Mouse (Mus musculus): Measurements from ENCODE around the gene Col26a1.

Gene Col26a1

DNA sequence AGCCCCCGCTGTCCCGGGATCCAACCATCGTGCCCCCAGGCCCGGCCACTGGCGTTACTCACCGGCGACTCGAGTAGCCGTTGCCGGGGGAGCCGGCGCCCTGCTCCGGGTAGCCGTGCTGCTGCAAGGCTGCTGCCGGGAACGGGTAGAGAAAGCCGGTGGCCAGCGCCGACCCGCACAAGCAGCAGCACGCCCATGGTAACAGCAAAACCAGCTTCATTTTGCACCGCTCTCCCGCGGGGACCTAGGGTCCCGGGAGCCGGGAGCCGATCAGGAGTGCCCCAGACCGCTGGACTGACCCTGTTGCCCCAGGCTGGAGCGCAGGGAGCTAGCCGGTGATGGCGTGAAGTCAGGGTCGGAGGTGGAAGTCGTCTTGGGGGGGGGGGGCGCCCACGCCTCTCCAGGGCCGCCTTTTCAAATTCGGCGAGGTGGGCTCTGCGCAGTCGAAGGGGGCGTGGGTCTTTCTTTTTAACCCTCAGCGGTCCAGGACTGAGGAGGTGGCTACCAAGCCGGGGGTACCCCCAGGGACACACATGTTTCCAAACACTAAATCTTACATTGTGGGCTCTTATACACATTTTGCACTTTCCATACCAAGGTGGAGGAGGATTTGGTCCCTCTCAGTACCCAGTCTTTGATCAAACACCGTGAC lies at the start of gene Col26a1:
Gene Col26a1 (minus strand): TSS at position 422 of the 652 bp plus-strand sequence.
- no peak for DNase-seq

DNA sequence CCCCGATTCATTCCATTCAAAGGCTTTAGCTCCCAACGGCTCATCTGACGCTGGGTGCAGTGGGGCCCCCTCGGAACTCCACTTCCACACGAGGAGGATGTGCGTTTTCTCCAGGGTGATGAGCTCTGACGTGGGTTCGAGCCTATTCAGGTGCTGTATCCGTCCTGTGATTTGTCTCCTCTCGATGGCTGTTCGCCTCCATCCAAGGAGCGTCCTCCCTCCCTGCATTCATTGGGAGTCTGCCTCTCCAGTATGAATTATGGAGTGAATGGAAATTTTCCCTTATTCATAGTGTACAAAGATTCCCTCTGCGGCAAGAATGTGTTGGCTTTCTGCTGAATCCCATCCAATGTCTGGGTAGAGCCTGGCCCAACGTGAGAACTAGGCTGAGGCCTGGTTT lies 48.9 kb upstream of the Col26a1 start:
- no peak for DNase-seq

DNA sequence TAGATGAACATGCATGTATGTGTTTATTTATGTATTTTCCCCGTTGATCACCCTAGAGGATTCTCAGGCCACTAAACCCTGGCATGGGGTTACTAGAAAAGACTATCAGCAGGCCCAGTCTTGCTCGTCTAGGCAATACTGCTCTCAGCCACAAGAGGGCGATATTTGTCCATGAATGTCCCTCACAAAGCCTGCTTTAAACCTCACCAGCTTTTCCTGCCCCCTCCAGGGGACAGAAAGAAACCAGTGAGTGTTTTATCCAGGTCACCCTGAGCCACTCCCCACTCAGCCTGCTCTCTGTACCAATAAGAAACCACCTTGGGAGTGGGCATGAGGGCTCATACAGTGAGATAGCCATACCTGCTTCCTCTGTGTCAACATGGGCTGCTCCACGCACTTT lies 46.1 kb upstream of the Col26a1 start:
- DNase-seq = peak; percentile 33 to 73

GRCm38 (mm10) chr5:136923751-136924478 lies 40.9 kb upstream of the Col26a1 start:
- DNase-seq = no peak

- no peak for DNase-seq
Measured at GRCm38 (mm10) chr5:136922830-136923229, 39.8 kb upstream of the Col26a1 start.

DNA sequence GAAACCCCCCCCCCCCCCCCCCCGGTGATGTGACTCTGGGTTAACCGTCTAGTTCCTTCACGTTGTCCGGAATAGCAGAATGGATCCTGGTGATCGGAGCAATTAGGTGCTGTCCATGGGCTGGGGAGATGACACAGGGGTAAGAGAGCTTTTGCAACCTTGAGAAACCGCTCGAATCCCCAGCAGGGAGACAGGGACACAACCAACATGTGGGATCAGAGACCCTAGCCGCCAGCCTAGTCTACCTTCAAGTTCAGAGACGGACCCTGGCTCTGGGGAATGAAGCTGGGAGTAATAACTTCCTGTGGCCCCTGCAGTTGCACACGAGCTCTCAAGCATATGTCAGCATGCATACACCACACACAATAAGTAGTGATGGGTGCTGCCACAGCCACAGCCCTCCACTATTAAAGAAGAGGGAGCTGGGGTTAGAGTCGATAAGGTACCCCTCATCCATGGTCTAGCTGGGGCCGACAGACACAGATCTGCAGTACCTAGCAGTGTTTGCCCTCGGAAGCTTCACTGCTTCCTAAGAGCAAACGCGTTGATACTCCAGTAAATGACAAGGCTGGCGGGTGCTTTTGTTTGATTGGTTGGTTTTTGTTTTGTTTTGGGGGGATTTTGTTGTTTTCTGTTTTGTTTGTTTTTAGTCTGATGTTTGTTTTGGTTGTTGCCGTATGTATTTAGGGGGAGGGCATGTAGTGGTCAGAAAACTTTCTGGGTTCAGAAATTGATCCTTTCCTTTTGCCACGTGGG lies 36.7 kb upstream of the Col26a1 start:
- DNase-seq = no peak

GRCm38 (mm10) chr5:136918655-136919472 lies 35.9 kb upstream of the Col26a1 start:
- peak; percentile 53 to 66 for DNase-seq

- no peak for DNase-seq
Measured at GRCm38 (mm10) chr5:136917613-136918242, 34.7 kb upstream of the Col26a1 start.

GRCm38 (mm10) chr5:136914183-136914582 lies 31.2 kb upstream of the Col26a1 start:
- no peak for DNase-seq

- DNase-seq = peak; percentile 76 to 87
Measured at GRCm38 (mm10) chr5:136907991-136908857, 25.2 kb upstream of the Col26a1 start, which contains the start of gene Ift22. Gene Ift22 (plus strand): TSS chr5:136908150.

DNA sequence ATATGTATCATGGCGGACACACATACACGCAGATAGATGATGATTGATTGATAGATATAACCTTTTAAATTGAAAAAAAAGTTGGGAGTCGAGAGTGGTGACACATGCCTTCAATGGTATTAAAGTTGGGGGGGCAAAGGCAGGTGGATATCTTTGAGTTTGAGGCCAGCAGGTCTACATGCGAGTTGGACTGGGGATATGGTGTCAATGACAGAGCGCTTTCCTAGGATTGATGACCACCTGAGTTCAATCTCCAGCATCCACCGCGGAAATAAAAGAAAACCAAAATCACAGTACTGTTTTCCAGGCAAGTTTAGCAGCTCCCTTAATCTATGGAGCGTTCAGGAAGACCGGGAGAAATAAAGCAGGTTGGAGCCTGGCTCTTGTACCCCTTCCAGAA lies 24.6 kb upstream of the Col26a1 start:
- DNase-seq = no peak

DNA sequence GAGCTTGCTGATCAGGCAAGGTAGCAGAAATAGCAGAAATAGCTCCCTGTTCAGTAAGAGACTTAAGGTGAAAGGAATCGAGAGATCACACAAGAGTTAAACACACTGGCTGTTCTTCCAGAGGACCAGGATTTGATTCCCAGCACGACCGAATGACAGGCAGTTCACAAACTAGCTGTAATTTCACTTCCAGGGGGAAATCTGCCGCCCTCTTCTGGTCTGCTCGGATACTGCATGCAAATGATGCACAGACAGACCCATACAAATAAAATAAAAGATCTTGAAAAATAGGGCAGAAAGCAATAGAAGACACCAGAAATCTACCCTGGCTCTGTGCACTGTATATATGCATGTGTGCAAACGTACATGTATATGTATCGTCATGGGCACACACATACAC lies 22.6 kb upstream of the Col26a1 start:
- DNase-seq = peak in 1 of 2 experiments; percentile 63

GRCm38 (mm10) chr5:136904621-136905020 lies 21.6 kb upstream of the Col26a1 start:
- DNase-seq = no peak

- no peak for DNase-seq
Measured at GRCm38 (mm10) chr5:136895529-136895963, 12.5 kb upstream of the Col26a1 start.

GRCm38 (mm10) chr5:136894840-136895528 lies 12.0 kb upstream of the Col26a1 start:
- no peak for DNase-seq

GRCm38 (mm10) chr5:136888539-136889355 lies 5.7 kb upstream of the Col26a1 start:
- DNase-seq = no peak

- DNase-seq = no peak
Measured at GRCm38 (mm10) chr5:136886957-136887356, 3.9 kb upstream of the Col26a1 start.

DNA sequence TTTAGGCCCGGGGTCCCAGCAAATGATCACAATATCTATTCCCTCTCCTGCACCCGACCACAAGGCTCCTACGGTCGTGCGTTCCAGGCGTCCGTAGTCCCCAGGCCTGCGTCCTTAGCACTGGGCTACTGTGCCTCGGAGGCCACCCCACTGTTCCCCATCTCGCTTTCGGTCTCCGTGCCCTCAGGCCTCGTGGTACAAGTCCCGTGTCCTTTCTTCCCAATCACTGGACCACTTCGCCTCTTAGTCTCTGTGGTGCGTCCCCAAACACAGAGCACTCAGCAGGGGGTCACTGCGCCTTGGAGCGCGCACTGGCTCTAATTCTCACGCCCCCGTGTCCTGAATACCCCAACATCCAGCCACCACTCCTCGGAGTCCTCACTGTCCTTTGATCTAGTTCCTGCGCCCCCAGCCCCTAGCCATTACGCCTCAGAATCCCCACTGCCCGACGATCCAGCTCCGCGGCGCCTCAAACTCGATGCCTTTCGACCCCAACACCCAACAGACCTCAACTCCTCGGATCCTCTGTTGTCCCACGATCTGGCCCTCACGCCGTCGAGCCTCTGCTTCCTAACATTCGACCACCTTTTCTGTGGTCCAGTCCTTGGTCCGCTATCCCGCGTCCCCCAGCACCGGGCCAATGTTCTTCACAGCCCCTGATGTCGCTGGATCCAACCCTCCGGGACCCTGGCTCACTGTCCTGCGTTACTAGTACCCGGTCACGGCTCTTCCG lies 788 bp downstream of the Col26a1 start:
- no peak for DNase-seq
